Mouse (Mus musculus) heart, postnatal 4 days (tissue): Measurements from ENCODE around the gene Igf2r. TPM values are rescaled to one million over a fixed set of nuclear protein-coding genes. Genes with fewer than 3 reads are reported as not detected.

ENCODE experiments used
- DNase-seq: peaks from one replicate; pipeline ENCODE4 v3.0.0; 2021
- total RNA-seq, 2 experiments: library from RNA; stranded (reverse); gene quantifications; 2 replicates each; pipeline ENCODE4 v1.2.3; 2021

The Igf2r gene
- total RNA-seq, 2 experiments from 2014 or later: 318 TPM

GRCm38 (mm10) chr17:12668478-12669362 lies 100.7 kb downstream of the Igf2r start:
- no peak for DNase-seq

GRCm38 (mm10) chr17:12664156-12664555 lies 105.3 kb downstream of the Igf2r start:
- DNase-seq: no peak

GRCm38 (mm10) chr17:12660572-12661260 lies 108.7 kb downstream of the Igf2r start:
- DNase-seq: peak; percentile 42

- DNase-seq: no peak
These were observed 110.2 kb downstream of the Igf2r start for GRCm38 (mm10) chr17:12659233-12659632.

- DNase-seq: no peak
These were observed 110.7 kb downstream of the Igf2r start for GRCm38 (mm10) chr17:12658784-12659183.

- no peak for DNase-seq
These were observed 113.6 kb downstream of the Igf2r start for GRCm38 (mm10) chr17:12655826-12656225.

- DNase-seq: no peak
These were observed 115.4 kb downstream of the Igf2r start for GRCm38 (mm10) chr17:12654061-12654460.

- no peak for DNase-seq
These were observed 116.9 kb downstream of the Igf2r start for GRCm38 (mm10) chr17:12652604-12653003.

GRCm38 (mm10) chr17:12645461-12645860 lies 124.0 kb downstream of the Igf2r start:
- DNase-seq: no peak

- no peak for DNase-seq
These were observed 128.4 kb downstream of the Igf2r start for GRCm38 (mm10) chr17:12641087-12641486.

- no peak for DNase-seq
These were observed 129.9 kb downstream of the Igf2r start for GRCm38 (mm10) chr17:12639585-12639984.

GRCm38 (mm10) chr17:12634814-12635213 lies 134.7 kb downstream of the Igf2r start:
- DNase-seq: no peak

Other genes starting within 250 kb of the Igf2r start
- not detected for gene Slc22a2, start 185.5 kb downstream of the Igf2r start, total RNA-seq
- gene Slc22a1, start 93.8 kb downstream of the Igf2r start, total RNA-seq: 10 to 100 TPM; 10.3 to 13.9 TPM
- under 1 TPM; 0.34 to 0.41 TPM for gene Mas1, start 98.5 kb upstream of the Igf2r start, total RNA-seq
- under 1 TPM; 0.36 to 0.95 TPM for gene Mrgprh, start 106.4 kb upstream of the Igf2r start, total RNA-seq
- gene Pnldc1, start 140.6 kb upstream of the Igf2r start, total RNA-seq: 1 to 10 TPM; 1.5 to 1.8 TPM
- gene Tcp1, start 146.0 kb upstream of the Igf2r start, total RNA-seq: 100 to 1,000 TPM; 292 to 296 TPM
- 100 to 1,000 TPM; 162 to 168 TPM for gene Mrpl18, start 146.7 kb upstream of the Igf2r start, total RNA-seq
- gene Acat3, start 170.9 kb upstream of the Igf2r start, total RNA-seq: not detected
- 10 to 100 TPM; 20.3 to 21.1 TPM for gene Acat2, start 191.1 kb upstream of the Igf2r start, total RNA-seq
- gene Wtap, start 224.5 kb upstream of the Igf2r start, total RNA-seq: 10 to 100 TPM; 54.9 to 56.8 TPM
- 100 to 1,000 TPM; 589 to 631 TPM for gene Sod2, start 237.2 kb upstream of the Igf2r start, total RNA-seq